Mouse (Mus musculus): ENCODE measurements at regions not wholly inside any gene's neighbourhood (a gene's known extent, or its start where the extent isn't known, plus 50 kb on each side); places are given as distances from the start of the nearest gene placed in this dataset.

DNA sequence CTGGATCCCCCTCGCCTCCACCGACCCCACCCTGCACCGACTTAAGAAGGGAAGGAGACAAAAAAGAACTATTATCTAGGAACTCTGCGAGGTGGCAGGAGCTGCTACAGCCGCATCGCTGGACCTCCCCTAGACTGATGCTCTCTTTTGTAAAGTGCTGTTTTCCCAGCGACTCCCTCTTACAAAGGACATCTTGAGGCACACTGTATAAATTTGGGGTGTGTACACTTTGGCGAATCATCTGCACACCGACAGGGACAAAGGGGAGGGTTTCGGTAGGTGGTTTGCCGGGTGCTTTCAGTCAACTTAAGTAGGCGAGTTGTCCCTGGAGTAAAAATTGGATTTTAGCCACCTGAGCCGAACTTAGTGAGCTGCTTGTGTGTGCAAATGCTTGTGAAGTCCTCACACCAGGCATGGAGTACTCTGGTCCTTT is 112.4 kb upstream of the Ubash3b start:
- Histone ChIP-seq H3K4me3 (replicated peaks; ENCODE audit: extremely low read depth, low read depth, low read length) (no peak overlapping the region), H3K4me1 (ENCODE audit: control insufficient read depth, insufficient read depth, low read length) (peaks cover 3% of the 10 kb centered on the region; the same call in 1 of the 2 replicates)
- DNase-seq, result no peak
- TF ChIP-seq CTCF (IDR thresholded peaks at IDR 0.05; ENCODE audit: insufficient read depth, low read length) (no peak), POLR2A (IDR thresholded peaks at IDR 0.05; ENCODE audit: borderline replicate concordance, extremely low read depth, low read depth, low read length) (no peak)
- WGBS, result 17% methylated on average over 13 of the region's 13 CpGs

DNA sequence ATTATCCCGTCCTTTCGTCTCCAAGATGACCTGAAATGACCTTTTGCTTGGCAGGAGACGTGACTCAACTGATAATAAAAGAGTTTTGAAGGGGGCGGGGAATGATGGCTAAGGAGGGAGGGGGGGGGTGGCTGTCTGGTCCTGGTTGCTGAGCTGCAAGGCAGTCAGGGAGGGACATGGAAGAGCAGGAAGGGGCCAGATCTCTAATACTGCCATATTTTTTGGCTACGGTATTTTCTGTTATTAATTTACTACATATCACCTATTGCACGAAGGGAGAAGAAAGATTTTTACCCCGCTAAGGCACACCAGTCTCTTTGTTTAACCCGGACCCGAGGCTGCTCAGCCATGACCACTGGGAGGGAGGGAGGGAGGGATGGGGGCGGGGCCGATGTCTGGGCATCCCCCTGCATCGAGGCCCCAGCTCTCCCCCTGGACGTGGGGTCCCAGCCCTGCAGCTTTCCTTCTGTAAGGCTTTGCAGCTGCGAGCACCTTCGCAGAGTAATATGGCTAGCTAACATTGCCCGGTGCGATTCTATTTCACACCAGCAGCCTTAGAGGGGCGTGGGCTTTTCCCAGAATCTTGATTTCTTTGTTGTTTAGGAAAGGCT is 111.8 kb upstream of the Ubash3b start:
- WGBS, result 1% methylated on average over 18 of the region's 18 CpGs
- no peak for TF ChIP-seq POLR2A (IDR thresholded peaks at IDR 0.05; ENCODE audit: borderline replicate concordance, extremely low read depth, low read depth, low read length)
- no peak for TF ChIP-seq CTCF (IDR thresholded peaks at IDR 0.05; ENCODE audit: insufficient read depth, low read length)
- H3K4me3 ChIP-seq (replicated peaks; ENCODE audit: extremely low read depth, low read depth, low read length), result peak overlapping the region; percentile 33
- no peak for DNase-seq
- peaks cover 3% of the 10 kb centered on the region; the same call in 1 of the 2 replicates for H3K4me1 ChIP-seq (ENCODE audit: control insufficient read depth, insufficient read depth, low read length)

- WGBS, result 14% methylated on average over 6 of the region's 6 CpGs
- DNase-seq, result no peak
- no peak overlapping the region for H3K4me3 ChIP-seq (replicated peaks; ENCODE audit: extremely low read depth, low read depth, low read length)
- no peak for TF ChIP-seq POLR2A (IDR thresholded peaks at IDR 0.05; ENCODE audit: borderline replicate concordance, extremely low read depth, low read depth, low read length)
- TF ChIP-seq CTCF (IDR thresholded peaks at IDR 0.05; ENCODE audit: insufficient read depth, low read length), result no peak
- peaks cover 3% of the 10 kb centered on the region; the same call in 1 of the 2 replicates for H3K4me1 ChIP-seq (ENCODE audit: control insufficient read depth, insufficient read depth, low read length)
Observed at GRCm38 (mm10) chr9:41272596-41272995, 111.1 kb upstream of the Ubash3b start.

- no peak for DNase-seq
- TF ChIP-seq CTCF (IDR thresholded peaks at IDR 0.05; ENCODE audit: insufficient read depth, low read length), result no peak
- no peak for TF ChIP-seq POLR2A (IDR thresholded peaks at IDR 0.05; ENCODE audit: borderline replicate concordance, extremely low read depth, low read depth, low read length)
- no peak overlapping the region for H3K4me3 ChIP-seq (replicated peaks; ENCODE audit: extremely low read depth, low read depth, low read length)
- H3K4me1 ChIP-seq (ENCODE audit: control insufficient read depth, insufficient read depth, low read length), result peaks cover 3% of the 10 kb centered on the region; the same call in 1 of the 2 replicates
- 38% methylated on average over 3 of the region's 3 CpGs for WGBS
Observed at GRCm38 (mm10) chr9:41268112-41268511, 106.6 kb upstream of the Ubash3b start.

DNA sequence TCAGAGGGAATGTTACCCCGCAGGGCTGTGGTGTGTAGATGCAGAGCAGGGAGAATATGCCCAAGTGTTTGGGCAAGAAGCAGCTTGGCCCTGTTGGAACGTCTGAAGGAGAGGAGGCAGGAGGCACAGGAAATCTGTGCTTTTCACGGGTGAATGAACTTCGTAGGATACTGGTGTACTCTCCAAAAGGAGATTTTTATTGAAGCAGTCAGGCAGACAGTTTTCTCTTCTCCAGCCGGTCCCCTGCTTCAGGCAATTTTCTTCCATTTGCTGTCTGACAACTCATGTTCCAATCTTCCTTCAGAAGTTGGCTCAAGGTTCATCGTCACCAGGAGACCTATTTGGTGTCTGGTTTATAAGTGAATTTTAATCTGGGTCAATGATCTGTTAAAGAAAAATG is 103.0 kb upstream of the Ubash3b start:
- Histone ChIP-seq H3K4me3 (replicated peaks; ENCODE audit: extremely low read depth, low read depth, low read length) (no peak overlapping the region), H3K4me1 (ENCODE audit: control insufficient read depth, insufficient read depth, low read length) (no peaks in the 10 kb centered on the region)
- 44% methylated on average over 6 of the region's 6 CpGs for WGBS
- no peak for TF ChIP-seq POLR2A (IDR thresholded peaks at IDR 0.05; ENCODE audit: borderline replicate concordance, extremely low read depth, low read depth, low read length)
- TF ChIP-seq CTCF (IDR thresholded peaks at IDR 0.05; ENCODE audit: insufficient read depth, low read length), result no peak
- no peak for DNase-seq

- no peaks in the 10 kb centered on the region for H3K4me1 ChIP-seq (ENCODE audit: control insufficient read depth, insufficient read depth, low read length)
- WGBS, result 64% methylated on average over 1 of the region's 1 CpGs
- no peak overlapping the region for H3K4me3 ChIP-seq (replicated peaks; ENCODE audit: extremely low read depth, low read depth, low read length)
- TF ChIP-seq CTCF (IDR thresholded peaks at IDR 0.05; ENCODE audit: insufficient read depth, low read length), result no peak
- TF ChIP-seq POLR2A (IDR thresholded peaks at IDR 0.05; ENCODE audit: borderline replicate concordance, extremely low read depth, low read depth, low read length), result no peak
- DNase-seq, result no peak
Observed at GRCm38 (mm10) chr9:41257244-41257643, 95.7 kb upstream of the Ubash3b start.

DNA sequence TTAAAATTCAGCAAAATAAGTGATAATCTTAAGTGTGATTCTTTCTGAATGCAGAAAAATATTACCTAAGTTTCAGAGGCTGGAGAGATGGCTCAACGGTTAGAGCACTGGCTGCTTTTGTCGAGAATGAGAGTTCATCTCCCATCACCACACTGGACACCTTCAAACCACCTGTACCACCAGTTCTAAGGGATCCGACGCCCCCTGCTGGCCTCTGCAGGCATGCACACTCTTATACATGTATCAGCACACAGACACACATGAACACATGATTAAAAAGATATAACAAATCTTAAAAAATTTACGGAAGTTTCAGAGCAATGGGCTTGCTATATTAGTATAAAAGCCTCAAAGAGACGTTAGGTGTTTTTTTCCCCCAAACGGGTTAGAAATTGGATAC is 80.9 kb upstream of the Ubash3b start:
- Histone ChIP-seq H3K4me3 (replicated peaks; ENCODE audit: extremely low read depth, low read depth, low read length) (no peak overlapping the region), H3K4me1 (ENCODE audit: control insufficient read depth, insufficient read depth, low read length) (no peaks in the 10 kb centered on the region)
- DNase-seq, result no peak
- 85% methylated on average over 7 of the region's 7 CpGs for WGBS
- TF ChIP-seq POLR2A (IDR thresholded peaks at IDR 0.05; ENCODE audit: borderline replicate concordance, extremely low read depth, low read depth, low read length), result no peak
- TF ChIP-seq CTCF (IDR thresholded peaks at IDR 0.05; ENCODE audit: insufficient read depth, low read length), result no peak

GRCm38 (mm10) chr9:41239097-41239451 is 77.6 kb upstream of the Ubash3b start:
- TF ChIP-seq CTCF (IDR thresholded peaks at IDR 0.05; ENCODE audit: insufficient read depth, low read length) (no peak), POLR2A (IDR thresholded peaks at IDR 0.05; ENCODE audit: borderline replicate concordance, extremely low read depth, low read depth, low read length) (no peak)
- DNase-seq, result no peak
- 69% methylated on average over 5 of the region's 5 CpGs for whole genome bisulfite sequencing
- H3K4me1 ChIP-seq (ENCODE audit: control insufficient read depth, insufficient read depth, low read length), result no peaks in the 10 kb centered on the region
- no peak overlapping the region for H3K4me3 ChIP-seq (replicated peaks; ENCODE audit: extremely low read depth, low read depth, low read length)

- TF ChIP-seq CTCF (IDR thresholded peaks at IDR 0.05; ENCODE audit: insufficient read depth, low read length), result no peak
- no peak for TF ChIP-seq POLR2A (IDR thresholded peaks at IDR 0.05; ENCODE audit: borderline replicate concordance, extremely low read depth, low read depth, low read length)
- DNase-seq, result no peak
- 53% methylated on average over 5 of the region's 5 CpGs for WGBS
- H3K4me1 ChIP-seq (ENCODE audit: control insufficient read depth, insufficient read depth, low read length), result no peaks in the 10 kb centered on the region
- no peak overlapping the region for H3K4me3 ChIP-seq (replicated peaks; ENCODE audit: extremely low read depth, low read depth, low read length)
Observed at GRCm38 (mm10) chr9:41238395-41239096, 77.0 kb upstream of the Ubash3b start.

DNA sequence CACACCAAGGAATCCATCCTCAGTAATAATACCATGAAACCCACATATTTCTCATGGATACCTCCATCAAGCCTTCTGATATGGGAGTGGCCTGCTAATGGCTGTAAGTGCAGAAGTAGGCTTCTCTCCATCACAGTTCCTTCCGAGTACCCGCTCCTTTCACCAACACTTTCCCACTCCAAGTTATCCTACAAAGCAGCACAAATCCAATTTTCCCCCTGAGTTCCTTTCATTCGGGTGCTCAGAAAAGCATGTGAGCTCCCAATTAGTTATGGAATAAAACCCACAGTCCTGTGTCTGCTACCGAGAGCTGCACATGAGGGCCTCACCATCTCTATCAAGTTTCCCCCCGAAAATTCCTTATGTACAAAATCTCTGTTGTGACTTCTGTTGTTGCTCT is 75.8 kb upstream of the Ubash3b start:
- TF ChIP-seq POLR2A (IDR thresholded peaks at IDR 0.05; ENCODE audit: borderline replicate concordance, extremely low read depth, low read depth, low read length) (no peak), CTCF (IDR thresholded peaks at IDR 0.05; ENCODE audit: insufficient read depth, low read length) (no peak)
- WGBS, result 90% methylated on average over 5 of the region's 5 CpGs
- Histone ChIP-seq H3K4me3 (replicated peaks; ENCODE audit: extremely low read depth, low read depth, low read length) (no peak overlapping the region), H3K4me1 (ENCODE audit: control insufficient read depth, insufficient read depth, low read length) (no peaks in the 10 kb centered on the region)
- no peak for DNase-seq
